Mouse (Mus musculus) erythroblast, adult 5-6 weeks (primary cell): ENCODE measurements around the gene Mical2. TPM values are rescaled to one million over a fixed set of nuclear protein-coding genes. Genes with fewer than 3 reads are reported as not detected.

ENCODE experiments used
- ATAC-seq: replicated peaks from 2 replicates; pipeline ENCODE4 v1.8.0; 2016; ENCODE audit warnings: moderate number of reproducible peaks, mild to moderate bottlenecking, moderate TSS enrichment, inconsistent platforms; ENCODE audit not compliant: poor library complexity, low FRiP score, severe bottlenecking
- total RNA-seq, 2 experiments: library from RNA; stranded (forward) in 1 of 2; stranded (reverse) in 1 of 2; fragments of 150-400 nt in 1 of 2; fragments of 200-764, 138-1000 nt in 1 of 2; gene quantifications; 2 replicates each; pipeline versions ENCODE4 v1.2.3 to v1.2.4; 2015 to 2017; ENCODE audit warnings: low replicate concordance in 2 of 2

Mical2 gene
- total RNA-seq, 2 experiments from 2014 or later, result 0.34 TPM; not detected in 1

DNA sequence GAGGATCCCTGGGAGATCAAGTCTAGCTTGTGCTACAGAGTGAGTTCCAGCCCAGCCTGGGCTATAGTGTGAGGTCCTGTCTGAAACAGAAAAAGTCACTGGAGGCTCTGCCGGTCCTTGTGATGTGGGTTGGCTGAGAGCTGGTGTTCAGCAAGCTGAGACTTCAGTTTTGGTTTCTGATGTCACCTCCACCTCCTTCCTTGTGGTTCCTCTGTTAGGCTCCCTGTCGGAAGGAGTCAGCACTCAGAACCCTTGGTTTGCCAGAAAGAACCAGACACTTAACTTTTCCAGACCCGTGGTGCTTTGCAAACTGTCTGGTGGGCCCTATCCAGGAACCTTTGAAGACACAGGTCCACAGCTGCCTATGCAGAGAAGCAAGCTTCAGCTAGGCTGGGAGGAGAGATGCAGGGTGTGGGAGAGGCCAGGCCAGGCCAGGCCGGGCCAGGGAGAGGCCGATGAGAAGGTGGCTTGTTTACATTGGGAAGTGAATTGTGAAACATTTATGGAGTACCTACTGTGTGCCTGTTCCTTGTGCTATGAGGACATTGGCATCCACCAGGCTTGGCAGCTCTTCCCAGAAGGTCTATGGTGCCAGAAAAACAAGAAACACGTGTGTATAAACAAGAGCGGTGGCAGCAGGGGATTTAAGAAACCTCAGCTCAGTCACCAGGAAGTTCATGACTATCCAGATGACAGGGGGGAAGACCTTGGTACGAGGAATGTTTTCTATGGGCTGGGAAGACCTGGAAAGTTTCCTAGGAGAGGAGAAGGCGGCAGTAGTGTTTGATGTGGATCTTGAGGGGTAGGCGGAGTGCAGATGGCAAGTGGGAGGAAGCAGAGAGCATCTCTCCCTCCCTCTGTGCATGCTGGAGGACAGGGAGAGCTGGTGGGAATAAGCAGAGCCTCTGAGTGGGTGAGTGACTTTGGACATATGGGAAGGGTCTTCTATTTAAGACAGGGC lies 13.4 kb downstream of the Mical2 start:
- ATAC-seq, result no peak

DNA sequence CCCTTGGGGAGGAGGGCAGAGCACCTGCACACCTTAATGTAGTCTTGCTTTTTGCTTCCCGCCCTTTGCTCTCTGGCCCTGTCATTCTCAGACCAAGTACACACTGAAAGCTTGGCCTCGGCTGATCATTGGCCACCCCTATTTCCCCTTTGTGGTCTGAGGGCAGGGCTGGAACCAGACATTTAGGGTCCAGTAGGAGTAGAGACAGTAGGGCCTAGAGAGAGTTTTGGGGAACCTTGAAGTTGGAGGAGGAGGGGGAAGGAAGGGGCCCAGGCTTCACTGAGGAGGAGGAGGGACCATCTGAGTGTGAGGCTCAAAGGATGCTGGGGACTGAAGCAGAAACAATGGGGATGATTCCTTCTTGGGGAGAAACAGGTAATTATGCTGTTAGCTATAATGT lies 15.1 kb downstream of the Mical2 start:
- ATAC-seq, result no peak

DNA sequence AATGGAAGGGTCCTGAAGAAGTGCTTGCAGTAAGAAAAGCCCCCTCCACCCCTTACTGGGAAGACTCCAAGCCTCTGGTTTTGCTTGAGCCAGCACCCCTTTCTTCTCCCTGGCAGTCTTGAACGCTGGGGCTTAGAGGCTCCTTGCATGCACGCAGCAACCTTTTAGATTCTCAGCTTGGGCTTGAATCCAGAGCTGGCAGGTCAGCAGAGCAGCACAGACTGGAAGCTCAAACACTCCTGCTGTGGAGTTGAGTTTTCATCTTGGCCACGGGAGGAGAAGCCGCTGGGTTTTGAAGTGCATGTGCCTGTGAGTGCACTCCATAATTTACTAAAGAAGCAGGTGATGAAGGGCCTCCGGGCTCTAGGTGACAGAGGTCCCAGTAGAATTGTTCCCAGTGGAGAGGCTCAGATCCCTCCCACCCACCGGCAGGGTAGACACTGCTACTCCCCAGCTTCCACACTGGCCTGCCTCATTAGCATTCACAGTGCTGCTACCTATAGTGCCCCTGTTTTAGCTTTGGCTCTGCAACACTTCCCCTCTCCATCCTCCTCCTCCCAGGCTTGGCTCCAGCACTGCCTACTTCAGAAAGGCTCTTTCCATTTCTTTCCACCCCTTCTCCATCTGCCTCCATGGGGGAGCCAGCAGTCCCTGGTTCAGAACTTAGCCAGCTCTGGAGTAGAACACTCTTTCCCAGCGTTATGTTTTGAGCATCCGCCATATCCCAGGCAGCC lies 15.7 kb downstream of the Mical2 start:
- no peak for ATAC-seq

DNA sequence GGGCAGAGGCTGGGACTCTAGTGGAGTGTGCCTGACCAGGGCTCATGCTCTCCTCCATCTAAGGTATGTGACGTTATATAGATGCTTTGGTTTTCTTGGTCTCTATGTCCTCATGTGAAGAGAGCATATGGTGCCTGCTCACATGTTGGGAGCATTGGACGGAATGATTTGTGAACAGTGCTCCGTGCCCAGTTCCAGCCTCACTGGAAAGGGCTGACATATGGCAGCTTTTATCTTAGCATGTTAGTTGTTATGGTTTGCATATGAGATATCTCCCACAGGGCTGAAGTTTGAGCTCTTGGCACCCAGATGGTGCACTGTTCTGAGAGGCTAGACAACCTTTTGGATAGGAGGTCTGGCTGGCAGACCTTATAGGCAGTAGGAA lies 16.3 kb downstream of the Mical2 start:
- no peak for ATAC-seq

DNA sequence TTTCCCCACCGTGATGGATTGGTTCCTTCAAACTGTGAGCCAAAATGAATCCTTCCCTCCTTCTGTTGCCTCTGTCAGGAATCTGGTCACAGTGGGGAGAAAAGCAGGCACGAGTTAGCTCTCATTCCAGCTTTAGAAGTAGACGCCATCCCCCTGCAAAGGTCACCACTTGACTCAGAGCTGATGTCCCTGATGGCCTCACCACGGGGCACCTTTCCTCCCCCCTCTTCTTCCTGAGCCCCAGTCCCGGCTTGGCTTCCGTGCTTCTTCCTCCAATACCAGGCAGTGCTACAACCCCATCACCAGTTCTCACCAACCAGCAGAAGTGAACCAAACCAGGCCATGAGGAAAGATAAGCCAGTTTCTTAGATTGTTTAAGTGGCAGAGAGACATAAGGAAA lies 16.9 kb downstream of the Mical2 start:
- ATAC-seq, result no peak

DNA sequence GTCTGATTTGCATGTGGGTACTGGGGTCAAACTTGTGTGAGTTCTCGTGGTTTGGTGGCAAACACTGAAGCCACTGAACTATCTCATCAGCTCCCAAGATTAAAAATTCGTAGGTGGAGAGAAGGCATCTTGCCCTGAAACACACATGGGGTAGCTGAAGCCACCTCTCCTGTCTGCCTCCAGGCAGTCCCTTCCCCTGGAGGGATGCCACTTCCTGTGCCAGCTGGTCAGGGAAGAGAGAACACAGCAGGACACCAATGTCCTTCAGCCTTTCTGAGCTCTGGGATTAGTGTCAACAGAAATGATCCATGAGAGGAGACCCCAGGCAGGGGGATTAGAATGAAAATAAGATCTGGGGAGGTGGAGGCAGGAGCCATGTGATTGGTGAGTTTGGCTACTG lies 18.4 kb downstream of the Mical2 start:
- ATAC-seq, result no peak

DNA sequence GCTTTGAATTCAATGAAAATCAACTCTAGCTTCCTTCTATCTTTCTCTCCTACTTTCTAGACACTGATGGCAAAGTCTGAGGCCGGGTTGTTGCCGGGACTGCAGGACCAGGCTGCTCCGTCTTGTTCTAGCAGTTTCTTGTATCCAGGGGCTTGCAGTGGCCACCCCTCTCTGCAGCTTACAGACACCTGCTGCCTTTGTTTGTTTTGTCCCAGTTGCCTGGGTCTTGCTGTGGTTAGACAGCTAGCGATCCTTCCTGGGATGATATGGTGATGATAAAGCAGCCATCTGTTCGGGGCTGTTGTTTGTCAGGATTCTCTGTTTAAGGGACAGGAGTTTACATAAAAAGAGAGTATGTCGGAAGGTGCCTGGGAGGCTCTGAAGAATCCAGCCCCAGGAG lies 19.0 kb downstream of the Mical2 start:
- no peak for ATAC-seq

DNA sequence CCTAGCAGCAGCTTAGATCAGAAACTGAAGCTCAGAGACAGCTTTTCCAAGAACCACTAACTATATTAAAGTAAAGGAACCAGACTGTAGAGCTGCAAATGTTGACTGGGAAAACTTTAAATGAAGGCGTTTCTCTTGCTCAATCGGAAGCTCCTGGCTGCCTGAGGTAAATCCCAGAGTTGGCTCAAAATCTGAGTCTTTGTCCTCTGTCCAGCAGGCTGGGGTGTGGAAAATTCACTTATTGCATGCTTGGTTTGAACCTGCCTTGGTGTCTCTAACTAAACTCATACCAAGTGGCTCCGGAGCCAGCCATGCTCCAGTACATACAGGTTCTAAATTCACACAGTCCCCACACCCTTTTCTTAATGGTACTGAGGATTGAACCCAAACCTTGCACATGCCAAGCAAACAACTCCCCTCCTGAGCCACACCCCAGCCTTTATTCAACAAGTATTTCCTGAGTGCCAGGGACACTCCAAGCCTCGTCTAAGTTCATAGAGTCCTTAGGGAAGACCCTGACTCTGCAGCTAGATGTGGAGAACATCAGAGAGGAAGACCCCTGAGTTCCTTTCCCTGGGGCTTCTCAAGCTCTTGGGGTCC lies 20.3 kb downstream of the Mical2 start:
- ATAC-seq, result no peak

DNA sequence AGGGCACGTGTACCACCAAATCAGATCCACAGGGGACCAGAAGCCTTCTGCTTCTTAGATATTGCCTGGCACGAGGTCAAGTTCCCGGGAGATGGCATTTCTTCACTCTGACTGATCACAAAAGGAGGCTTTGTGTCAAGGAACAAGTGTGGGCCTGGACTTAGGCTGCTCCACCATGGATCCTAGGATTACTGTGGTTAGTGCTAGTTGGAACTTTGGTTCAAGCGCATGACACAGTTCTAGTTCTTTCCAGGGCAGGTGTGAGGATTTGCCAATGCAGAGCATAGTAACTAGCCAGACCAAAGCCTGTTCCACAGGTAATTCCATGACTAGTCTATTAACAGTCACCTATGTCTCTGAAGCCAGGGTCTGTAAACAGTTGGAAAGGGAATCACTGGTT lies 20.8 kb downstream of the Mical2 start:
- no peak for ATAC-seq

DNA sequence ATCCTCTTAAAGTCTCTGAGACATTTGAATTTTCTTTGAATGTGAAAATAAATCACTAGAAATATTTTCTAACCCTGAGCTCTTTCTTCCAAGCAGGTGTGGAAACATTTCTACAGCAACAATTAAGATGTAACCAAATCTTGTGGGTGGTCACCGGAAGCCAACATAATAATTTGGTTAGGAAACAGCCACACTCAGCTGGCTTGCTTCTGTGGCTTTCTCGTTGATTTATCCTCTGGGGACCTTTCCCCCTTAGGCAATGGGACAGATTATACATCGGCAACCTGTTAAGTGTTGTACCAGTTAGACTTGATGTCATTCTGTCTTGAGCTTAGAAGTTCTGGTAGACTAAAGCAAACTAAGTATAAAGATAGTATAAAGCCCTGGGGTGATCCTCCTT lies 22.2 kb downstream of the Mical2 start:
- ATAC-seq, result no peak

DNA sequence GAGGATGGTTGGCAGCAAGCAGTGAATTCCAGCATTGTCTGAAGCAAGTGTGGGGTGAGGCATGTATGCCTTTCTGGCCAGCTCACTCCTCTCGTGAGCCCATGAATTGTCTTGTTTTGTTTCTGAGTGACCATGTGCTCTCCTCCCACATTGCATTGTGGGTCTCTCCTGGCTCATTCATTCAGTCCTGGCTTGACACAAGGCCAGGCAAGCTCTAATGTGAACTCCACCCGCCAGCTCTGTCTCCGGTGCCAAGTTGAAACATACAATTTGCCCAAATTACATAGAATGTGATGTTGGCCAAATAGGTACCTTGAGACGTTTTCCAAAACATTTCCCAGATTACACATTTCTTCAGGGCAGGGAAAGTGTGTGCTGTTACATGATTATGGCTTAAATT lies 23.8 kb downstream of the Mical2 start:
- ATAC-seq, result no peak

DNA sequence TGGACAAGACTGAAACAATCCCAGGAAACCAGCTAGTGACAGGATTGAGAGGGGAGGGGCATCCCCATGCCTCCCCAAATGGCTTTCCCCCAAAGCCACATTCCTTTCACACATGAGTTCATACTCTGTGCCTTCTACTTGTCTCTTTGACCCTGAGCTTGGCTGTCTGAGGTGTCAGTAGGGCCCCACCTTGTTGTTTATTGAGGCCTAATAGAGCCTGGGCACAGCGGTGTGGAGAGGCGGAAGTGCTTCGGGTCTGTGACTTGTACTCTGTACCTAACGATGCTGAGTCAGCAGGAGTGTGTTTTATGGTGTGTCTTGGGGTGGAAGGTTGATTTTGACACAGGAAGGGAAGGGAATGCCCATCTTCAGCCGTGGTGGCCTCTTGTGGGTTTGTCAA lies 26.4 kb downstream of the Mical2 start:
- no peak for ATAC-seq

DNA sequence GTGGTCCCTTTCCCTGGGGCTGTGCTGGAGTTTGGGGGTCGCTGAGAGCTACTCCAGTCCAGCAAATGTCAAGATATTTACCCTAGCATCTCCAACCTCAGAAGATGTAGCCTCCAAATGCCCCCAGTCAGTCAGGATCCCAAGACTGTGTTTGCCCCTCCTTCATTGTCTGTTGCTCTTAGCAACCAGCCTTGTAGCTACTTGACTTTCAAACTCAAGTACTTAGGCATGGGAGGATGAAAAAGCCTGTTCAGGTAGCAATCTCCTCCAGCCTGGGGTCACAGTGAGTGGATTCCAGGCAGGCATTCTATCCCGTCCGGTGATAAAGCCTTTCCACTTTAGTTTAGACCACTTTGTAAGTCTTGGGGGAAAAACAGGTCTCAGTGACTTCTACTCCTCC lies 28.6 kb downstream of the Mical2 start:
- ATAC-seq, result no peak

DNA sequence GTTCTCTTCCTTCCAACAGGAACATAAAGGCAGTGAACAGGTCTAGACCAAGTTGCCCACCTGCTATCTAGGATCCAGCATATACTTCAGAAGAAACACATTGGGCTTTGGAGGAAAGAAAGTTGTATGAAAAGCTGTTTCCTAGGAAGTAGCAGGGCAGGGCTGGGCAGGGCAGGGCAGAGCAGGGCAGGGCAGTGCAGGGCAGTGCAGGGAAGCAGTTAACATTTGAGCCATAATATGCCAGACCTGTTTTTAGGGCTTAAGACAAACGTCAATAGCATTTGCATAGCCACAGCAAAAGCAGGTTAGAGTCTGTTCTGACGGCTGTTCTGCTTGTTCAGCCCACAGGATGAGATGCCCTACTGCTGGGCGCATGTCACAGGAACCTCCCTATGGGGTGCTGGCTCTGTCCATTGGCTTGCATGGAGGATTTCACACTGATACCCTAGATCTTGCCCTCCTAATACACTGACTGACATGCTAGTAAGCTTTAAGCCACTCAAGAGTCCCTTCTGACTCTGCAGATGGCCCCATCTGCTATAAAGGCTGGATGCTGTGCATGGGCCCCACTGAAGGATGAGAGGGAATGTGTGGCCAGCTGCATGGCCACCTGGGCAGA lies 29.7 kb downstream of the Mical2 start:
- ATAC-seq, result no peak

DNA sequence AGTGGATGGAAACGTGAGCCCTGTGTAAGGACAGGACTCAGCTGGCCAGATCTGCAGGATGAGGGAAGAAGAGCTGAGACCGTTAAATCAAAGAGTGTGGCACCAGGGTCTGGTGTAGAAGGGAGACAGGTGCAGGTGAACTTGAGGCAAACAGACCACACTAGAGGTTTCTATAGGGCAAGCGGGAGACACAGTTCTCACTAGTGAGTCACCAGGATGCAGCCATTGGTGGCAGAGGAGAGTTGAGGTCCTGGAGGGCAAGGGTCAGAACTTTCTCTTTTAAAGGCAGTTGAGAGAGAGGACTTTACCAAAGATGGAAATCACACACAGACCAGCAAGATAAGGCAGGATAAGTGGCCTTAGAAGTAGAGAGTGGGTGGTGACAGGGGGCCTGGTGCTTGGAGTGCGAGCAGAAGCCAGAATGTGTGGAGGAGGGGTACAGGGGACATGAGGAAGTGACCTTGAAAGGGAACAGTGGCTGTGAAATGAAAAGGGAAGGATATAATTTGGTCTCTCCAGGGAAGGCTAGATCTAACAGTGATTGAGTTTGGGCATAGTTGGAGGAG lies 32.8 kb downstream of the Mical2 start:
- no peak for ATAC-seq

DNA sequence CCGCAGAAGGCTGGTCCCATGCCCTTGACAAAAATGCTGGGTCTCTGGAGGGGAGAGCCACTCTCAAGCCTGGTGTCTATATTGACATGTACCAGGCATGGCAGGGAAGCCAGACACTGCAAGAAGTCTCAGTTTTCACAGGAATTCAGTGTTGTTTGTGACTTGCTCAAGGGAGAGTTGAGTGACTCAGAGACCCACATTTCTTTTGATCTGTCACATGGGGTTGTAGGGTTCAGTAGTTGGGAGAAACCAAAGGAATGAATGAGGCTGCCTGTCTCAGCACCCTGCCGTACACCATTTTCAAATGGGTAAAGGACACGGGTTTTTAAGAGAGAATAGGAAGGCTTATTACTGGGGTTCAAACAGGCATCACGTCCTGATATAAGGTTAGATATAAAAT lies 33.6 kb downstream of the Mical2 start:
- no peak for ATAC-seq

DNA sequence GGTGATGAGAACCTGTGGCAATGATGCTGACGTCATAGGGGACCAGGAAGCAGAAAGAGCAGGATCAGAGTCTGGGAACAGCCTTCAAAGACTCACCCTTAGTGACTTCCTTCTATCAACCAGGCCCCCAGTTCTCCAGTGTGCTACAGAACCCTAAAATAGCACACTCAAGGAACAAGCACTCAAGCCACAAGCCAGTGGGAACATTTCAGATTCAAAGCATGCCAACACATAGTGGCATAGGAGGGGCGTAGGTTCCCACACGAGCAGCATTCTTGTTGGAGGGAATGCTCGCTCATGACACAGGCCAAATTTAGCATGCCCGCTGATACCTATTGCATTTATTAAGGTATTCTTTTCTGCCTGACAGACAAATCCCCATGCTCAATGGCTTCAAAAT lies 35.5 kb downstream of the Mical2 start:
- no peak for ATAC-seq

DNA sequence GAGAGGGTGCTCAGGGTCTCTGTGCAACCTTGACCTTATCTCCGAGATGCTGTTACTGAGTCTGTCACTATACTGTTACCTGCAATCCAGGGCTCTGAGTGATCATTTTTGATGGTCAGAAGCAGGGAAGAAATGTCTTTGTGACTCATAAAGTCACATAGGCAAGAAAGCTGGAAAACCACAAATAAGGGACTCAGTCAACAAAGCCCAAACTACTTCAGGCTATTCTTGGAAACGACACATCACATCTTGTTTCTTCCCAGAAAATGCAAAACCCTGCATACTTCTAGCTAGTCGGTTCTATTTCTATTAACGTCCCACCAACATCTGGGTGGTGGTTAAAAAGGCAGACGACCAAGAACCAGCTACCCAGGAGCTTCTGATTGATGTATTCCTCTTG lies 41.6 kb downstream of the Mical2 start:
- ATAC-seq, result no peak

DNA sequence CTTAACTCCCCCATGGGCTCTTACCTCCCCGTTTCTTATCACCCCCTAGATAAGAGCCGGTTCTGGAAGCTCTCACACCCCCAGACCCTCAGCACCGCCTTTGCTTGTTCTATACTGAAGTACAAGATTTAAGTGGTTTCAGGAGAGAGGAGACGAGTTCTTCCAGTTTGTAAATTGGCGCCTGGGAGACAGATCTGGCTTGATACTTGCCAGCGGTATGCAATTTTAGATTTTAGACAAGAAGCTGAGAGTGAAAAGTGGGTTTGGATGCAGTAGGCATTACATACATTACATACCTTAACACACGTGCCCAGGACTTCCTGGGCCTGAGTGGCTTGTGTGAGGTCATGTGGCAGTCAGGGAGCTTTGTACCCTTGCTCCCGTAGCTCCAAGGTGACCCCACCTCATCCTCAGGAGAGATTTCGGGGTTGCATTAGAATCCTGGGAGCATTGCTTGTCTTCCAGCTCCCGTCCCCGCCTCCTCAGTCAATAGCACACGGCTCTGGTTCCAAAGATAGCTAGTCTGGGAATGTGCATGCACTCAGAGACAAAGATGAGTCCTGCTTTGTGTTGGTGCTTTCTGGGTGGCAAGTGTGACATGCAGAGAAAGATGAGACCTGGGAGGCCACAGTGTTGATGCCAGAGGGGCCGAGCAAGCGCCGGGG lies 43.2 kb downstream of the Mical2 start:
- no peak for ATAC-seq

DNA sequence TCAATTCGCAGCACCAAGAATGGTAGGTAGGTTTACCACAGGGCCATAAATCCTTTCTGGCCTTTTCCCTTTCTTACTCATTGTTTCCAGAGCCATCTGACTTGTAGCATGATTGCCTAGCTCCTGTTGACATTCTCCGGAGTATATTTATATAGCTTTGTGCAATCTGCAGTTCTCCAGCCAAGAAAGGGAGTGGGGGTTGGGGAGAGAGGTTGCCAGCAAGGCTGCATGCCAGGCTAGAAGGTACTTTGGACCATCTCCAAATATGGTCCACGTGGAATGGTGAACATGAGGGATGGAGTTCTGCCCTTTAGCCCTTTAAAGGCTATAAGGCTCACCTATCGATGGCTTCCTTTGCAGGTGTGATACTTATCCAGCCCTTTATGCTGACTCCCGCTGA lies 45.2 kb downstream of the Mical2 start:
- ATAC-seq, result no peak
